Mouse (Mus musculus) limb, embryonic 14.5 days (tissue): ENCODE data around the gene Tnrc6a. TPM values are rescaled to one million over a fixed set of nuclear protein-coding genes. Genes with fewer than 3 reads are reported as not detected.

ENCODE experiments used
- ATAC-seq: fragments of 200-750 bp; cut with Nextera tagmentation; 2 replicates; pipeline ENCODE4 v1.8.0; 2017; ENCODE audit warnings: low read depth, moderate number of reproducible peaks, moderate TSS enrichment; ENCODE audit not compliant: low FRiP score
- DNase-seq: peaks from one replicate; pipeline ENCODE4 v3.0.0-alpha.2; 2015; ENCODE audit warnings: low spot score
- H3K27ac ChIP-seq: fragments of 300-500 bp; sonication (generic); replicated peaks from 2 replicates; pipeline ENCODE4 v1.5.1; 2014; ENCODE audit warnings: low read depth, mild to moderate bottlenecking, low read length, moderate library complexity, mixed read lengths
- H3K27me3 ChIP-seq: fragments of 300-500 bp; sonication (generic); 2 replicates; pipeline ENCODE4 v1.6.1; 2014; ENCODE audit warnings: low read length, mixed read lengths; ENCODE audit not compliant: control insufficient read depth, insufficient read depth
- H3K36me3 ChIP-seq: fragments of 300-500 bp; sonication (generic); 2 replicates; pipeline ENCODE4 v1.6.1; 2014; ENCODE audit warnings: mild to moderate bottlenecking, low read length, moderate library complexity, mixed read lengths; ENCODE audit not compliant: control insufficient read depth, insufficient read depth
- H3K4me1 ChIP-seq: fragments of 300-500 bp; sonication (generic); 2 replicates; pipeline ENCODE4 v1.6.1; 2014; ENCODE audit warnings: antibody characterized with exemption, low read length, mixed read lengths; ENCODE audit not compliant: control insufficient read depth, insufficient read depth
- H3K4me2 ChIP-seq: fragments of 300-500 bp; sonication (generic); replicated peaks from 2 replicates; pipeline ENCODE4 v1.6.1; 2014; ENCODE audit warnings: low read depth, mild to moderate bottlenecking, low read length, moderate library complexity; ENCODE audit not compliant: severe bottlenecking
- H3K4me3 ChIP-seq: fragments of 300-500 bp; sonication (generic); replicated peaks from 2 replicates; pipeline ENCODE4 v1.5.1; 2014; ENCODE audit warnings: low read length
- H3K9ac ChIP-seq: fragments of 300-500 bp; sonication (generic); 2 replicates; pipeline ENCODE4 v1.6.1; 2014; ENCODE audit warnings: mild to moderate bottlenecking, low read depth, low read length, moderate library complexity; ENCODE audit not compliant: severe bottlenecking
- H3K9me3 ChIP-seq: fragments of 300-500 bp; sonication (generic); 2 replicates; pipeline ENCODE4 v1.6.1; 2016; ENCODE audit warnings: low read length; ENCODE audit not compliant: control insufficient read depth
- POLR2A ChIP-seq: fragments of 200-500 bp; IDR thresholded peaks from 2 replicates; pipeline ENCODE4 v1.8.0; 2012; ENCODE audit warnings: inconsistent platforms, mild to moderate bottlenecking, moderate library complexity, borderline replicate concordance; ENCODE audit not compliant: insufficient read depth, insufficient read length; ENCODE audit errors: extremely low read depth
- WGBS: fragments of 180-500 bp; shearing (Covaris S2); extraction: QIAGEN DNeasy Blood & Tissue Kit; methylation state at CpG from one replicate; pipeline ENCODE4 v1.1.7; 2014; 5-methylcytosine and 5-hydroxymethylcytosine counted together
- polyA plus RNA-seq, 2 experiments: library from polyadenylated mRNA; depleted of rRNA in 1 of 2; stranded (reverse) in 1 of 2; unstranded in 1 of 2; fragments of >200 nt; fragmentation: Nextera tagmentation in 1 of 2; extraction: Ambion mirVana in 1 of 2; gene quantifications; 2 replicates each; pipeline versions ENCODE4 v1.2.1 to v1.2.3; 2012 to 2014

The Tnrc6a gene
- polyA plus RNA-seq, 2 experiments, result 44.3 to 62.3 TPM

DNA sequence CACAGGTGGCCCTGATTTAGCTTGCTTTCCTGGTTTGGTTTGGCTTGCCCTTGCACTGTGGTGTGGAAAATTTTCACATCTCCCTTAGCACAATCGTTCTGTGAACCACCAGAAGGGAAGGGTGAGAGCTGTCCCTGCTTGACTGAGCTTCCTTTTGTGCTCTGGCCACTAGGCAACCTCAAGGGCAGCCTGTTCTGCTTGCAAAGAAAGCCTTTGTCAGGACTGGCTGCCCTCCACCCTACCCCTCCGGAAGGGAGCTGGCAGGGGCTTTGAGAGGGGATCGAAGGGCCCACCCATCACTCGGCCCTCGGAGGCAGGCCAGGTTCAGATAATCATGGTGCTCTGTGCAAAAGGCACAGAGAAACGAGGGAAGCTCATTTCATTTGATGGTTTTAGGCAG, 94.9 kb downstream of the Tnrc6a start:
- no peaks in the 10 kb centered on the region for H3K9me3 ChIP-seq
- no peak overlapping the region for H3K4me2 ChIP-seq
- H3K27me3 ChIP-seq, result no peaks in the 10 kb centered on the region
- no peak overlapping the region for H3K4me3 ChIP-seq
- WGBS, result 42% methylated on average over 6 of the region's 6 CpGs
- ATAC-seq, result no peak
- H3K9ac ChIP-seq, result no peak overlapping the region
- H3K4me1 ChIP-seq, result peaks cover 11% of the 10 kb centered on the region
- TF ChIP-seq POLR2A, result no peak
- H3K27ac ChIP-seq, result no peak overlapping the region
- H3K36me3 ChIP-seq, result no peaks in the 10 kb centered on the region
- no peak for DNase-seq

DNA sequence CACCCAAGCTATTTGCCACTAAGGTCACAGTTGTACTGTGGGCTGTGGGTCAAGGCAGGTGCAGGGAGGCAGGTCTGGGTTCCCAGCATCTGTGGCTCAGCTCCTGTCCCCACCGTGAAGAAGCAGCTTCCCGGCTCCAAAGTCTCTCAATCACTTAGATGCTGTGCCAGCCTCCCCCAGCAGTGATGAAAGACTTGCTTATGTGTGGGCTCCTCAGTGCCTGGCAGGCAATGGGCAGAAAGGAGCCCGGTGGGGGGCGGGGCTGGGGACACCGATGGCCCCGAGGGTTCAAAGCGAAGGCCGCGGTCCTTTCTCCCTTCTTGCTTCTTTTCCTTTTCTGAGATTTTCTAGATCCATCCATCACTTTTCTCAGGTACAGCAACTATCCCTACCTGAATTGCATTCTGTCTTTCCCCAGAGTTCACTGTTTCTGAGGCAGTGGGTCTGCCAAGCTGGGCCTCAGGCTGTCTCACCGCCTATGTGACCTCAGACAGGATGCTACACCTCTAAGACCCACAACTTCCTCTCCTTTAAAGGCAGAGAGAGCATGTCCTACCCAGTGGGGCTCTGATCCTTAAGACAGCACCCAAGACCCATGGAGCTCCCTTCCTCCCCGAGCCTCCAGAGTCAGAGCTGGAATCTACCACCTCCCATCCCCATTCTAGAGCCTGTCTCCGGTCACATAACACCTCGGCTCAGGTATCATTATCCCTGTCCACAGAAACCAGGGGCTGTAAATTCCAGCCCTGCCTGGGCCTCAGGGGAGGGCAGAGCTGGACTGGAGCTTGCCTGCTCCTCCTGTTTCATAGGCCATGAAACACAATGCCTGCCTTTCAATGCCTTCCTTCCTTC, 96.3 kb downstream of the Tnrc6a start:
- H3K36me3 ChIP-seq, result no peaks in the 10 kb centered on the region
- no peak overlapping the region for H3K4me3 ChIP-seq
- no peak overlapping the region for H3K4me2 ChIP-seq
- H3K4me1 ChIP-seq, result peaks cover 8% of the 10 kb centered on the region
- no peak overlapping the region for H3K27ac ChIP-seq
- no peaks in the 10 kb centered on the region for H3K9me3 ChIP-seq
- ATAC-seq (no peak), DNase-seq (no peak)
- no peak for TF ChIP-seq POLR2A
- H3K9ac ChIP-seq, result no peak overlapping the region; the same call in 1 of the 2 replicates
- 52% methylated on average over 13 of the region's 13 CpGs for WGBS
- H3K27me3 ChIP-seq, result no peaks in the 10 kb centered on the region

DNA sequence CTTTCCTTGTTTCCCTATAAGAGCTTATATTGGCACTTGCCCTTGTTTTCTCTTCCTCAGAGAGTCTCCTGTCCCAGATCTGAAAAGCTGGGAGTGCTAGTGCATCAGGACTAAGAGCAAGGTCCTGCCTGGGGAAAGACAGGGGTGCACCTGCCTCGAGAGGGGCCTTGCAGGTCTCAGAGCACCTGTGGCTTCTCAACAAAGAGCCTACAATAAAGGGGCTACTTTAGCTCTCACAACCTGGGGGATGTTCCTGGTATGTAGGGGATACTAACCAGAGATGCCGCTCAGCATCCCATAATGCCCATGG, 96.9 kb downstream of the Tnrc6a start:
- H3K27ac ChIP-seq, result no peak overlapping the region
- 60% methylated on average over 2 of the region's 2 CpGs for WGBS
- H3K9me3 ChIP-seq, result no peaks in the 10 kb centered on the region
- no peak overlapping the region for H3K4me3 ChIP-seq
- H3K36me3 ChIP-seq, result no peaks in the 10 kb centered on the region
- H3K4me2 ChIP-seq, result no peak overlapping the region
- ATAC-seq, result no peak
- no peak for TF ChIP-seq POLR2A
- no peaks in the 10 kb centered on the region for H3K27me3 ChIP-seq
- H3K9ac ChIP-seq, result no peak overlapping the region
- H3K4me1 ChIP-seq, result peaks cover 6% of the 10 kb centered on the region; the same call in 1 of the 2 replicates
- no peak for DNase-seq

DNA sequence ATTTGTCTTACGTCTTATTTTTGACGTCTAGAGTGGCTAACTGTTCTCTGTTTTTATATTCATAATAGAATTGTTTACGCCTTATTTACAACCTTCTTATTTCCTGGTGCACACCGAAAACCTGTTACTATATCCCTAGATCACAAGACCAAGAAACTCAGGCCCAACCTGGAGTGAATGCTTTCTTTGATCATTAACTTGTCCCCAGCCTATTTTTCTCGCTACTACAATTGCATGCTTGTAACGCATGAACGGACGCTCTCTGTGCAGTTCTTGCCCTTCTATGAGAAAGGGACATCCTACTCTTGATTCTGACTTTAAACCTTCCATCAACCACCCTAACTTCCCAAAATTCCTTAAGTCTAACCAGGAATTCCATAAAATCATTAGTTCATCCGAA, 100.4 kb downstream of the Tnrc6a start:
- no peak for TF ChIP-seq POLR2A
- Histone ChIP-seq H3K36me3 (no peaks in the 10 kb centered on the region), H3K4me1 (peaks cover 6% of the 10 kb centered on the region; the same call in 1 of the 2 replicates), H3K27ac (no peak overlapping the region), H3K9me3 (no peaks in the 10 kb centered on the region), H3K4me3 (no peak overlapping the region), H3K27me3 (no peaks in the 10 kb centered on the region), H3K4me2 (no peak overlapping the region), H3K9ac (no peak overlapping the region)
- DNase-seq, result no peak
- WGBS, result 82% methylated on average over 9 of the region's 9 CpGs
- ATAC-seq, result no peak

DNA sequence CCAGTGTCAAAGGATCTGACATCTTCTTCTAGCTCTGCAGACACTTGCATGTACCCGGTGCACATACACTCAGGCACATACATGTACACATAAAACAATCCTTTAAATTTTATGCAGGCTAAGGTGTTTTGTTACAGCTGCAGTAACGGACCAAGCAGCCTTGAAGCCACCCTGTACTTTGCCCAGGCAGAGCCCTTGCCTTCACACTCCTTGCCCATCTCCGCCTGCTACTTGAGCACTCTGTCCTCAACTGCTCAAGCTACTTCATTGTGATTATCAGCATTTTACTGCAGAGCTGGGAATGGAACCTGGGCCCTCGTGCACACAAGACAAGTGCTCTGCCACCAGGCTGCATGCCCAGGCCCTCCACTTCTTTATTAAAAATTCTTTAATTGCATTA, 101.5 kb downstream of the Tnrc6a start:
- 72% methylated on average over 4 of the region's 4 CpGs for WGBS
- no peak for ATAC-seq
- H3K4me3 ChIP-seq, result no peak overlapping the region
- no peak overlapping the region for H3K27ac ChIP-seq
- H3K4me2 ChIP-seq, result no peak overlapping the region
- no peaks in the 10 kb centered on the region for H3K36me3 ChIP-seq
- H3K27me3 ChIP-seq, result no peaks in the 10 kb centered on the region
- no peak for DNase-seq
- peaks cover 5% of the 10 kb centered on the region; the same call in 1 of the 2 replicates for H3K4me1 ChIP-seq
- no peak for TF ChIP-seq POLR2A
- no peaks in the 10 kb centered on the region for H3K9me3 ChIP-seq
- no peak overlapping the region for H3K9ac ChIP-seq
